Mouse (Mus musculus) spleen, adult 2 months (tissue): ENCODE measurements around the gene Rab40c.

Source experiments
- CTCF ChIP-seq: fragments of 200-500 bp; IDR thresholded peaks from 2 replicates; pipeline ENCODE4 v1.5.1; 2011; ENCODE audit warnings: mild to moderate bottlenecking, inconsistent platforms; ENCODE audit not compliant: insufficient read depth, insufficient read length, insufficient replicate concordance; ENCODE audit errors: extremely low read depth
- POLR2A ChIP-seq: fragments of 200-500 bp; IDR thresholded peaks from 2 replicates; pipeline ENCODE4 v1.6.1; 2011; ENCODE audit warnings: low read depth, low read length, inconsistent platforms

- TF ChIP-seq CTCF (no peak), POLR2A (no peak)
Observed at GRCm38 (mm10) chr17:25954671-25955070, 35.1 kb upstream of the Rab40c start.
